Mouse (Mus musculus) left cerebral cortex, adult 9 months (tissue): ENCODE results near the gene Tst.

Experiments used
- DNase-seq, 2 experiments: peaks; one replicate each; pipeline ENCODE4 v3.0.0; 2022; ENCODE audit warnings: low spot score in 2 of 2

The Tst gene

GRCm38 (mm10) chr15:78385564-78385963 lies 20.1 kb downstream of the Tst start:
- DNase-seq = no peak

GRCm38 (mm10) chr15:78384220-78385116 lies 21.2 kb downstream of the Tst start:
- no peak for DNase-seq

- peak in 1 of 2 experiments; percentile 72 for DNase-seq
These were observed 22.1 kb downstream of the Tst start for GRCm38 (mm10) chr15:78383450-78384219.

DNA sequence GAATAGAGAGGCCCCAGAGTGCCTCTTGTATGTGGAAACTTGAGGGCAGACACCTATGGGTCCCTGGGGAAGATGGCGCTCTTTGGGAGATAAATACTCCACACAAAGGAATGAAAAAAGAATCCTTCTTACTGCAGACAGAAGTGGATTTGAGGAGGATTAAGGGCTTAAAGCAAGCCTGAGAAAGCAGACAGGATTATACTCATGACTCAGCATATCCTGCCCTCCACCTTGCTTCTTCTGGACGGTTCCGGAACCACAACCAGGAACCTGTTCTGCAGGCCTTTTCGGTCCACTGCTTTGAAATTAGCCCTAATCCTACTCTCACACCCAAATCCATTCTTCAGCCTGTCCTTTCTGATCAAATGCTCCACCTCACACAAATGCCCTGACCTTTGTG lies 23.6 kb downstream of the Tst start:
- no peak for DNase-seq

- DNase-seq = no peak
These were observed 25.0 kb downstream of the Tst start for GRCm38 (mm10) chr15:78380741-78381140.

DNA sequence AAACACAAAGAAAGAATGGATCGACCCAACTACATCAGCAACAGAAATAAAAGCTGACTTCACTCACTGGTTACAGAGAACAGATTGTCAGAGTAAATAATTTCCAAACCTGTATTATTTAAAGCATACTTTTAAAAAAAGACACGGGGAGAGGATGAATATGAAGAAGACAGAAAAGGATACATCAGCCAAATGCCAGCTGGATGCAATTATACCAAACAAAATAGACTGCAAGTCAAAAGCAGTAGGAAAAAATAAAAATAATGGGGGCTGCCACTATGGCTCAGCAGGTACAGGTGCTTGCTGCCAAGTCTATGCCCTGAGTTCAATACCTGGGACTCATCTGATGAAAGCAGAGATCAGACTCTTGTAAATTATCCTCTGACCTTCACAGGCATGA lies 25.5 kb downstream of the Tst start:
- no peak for DNase-seq

DNA sequence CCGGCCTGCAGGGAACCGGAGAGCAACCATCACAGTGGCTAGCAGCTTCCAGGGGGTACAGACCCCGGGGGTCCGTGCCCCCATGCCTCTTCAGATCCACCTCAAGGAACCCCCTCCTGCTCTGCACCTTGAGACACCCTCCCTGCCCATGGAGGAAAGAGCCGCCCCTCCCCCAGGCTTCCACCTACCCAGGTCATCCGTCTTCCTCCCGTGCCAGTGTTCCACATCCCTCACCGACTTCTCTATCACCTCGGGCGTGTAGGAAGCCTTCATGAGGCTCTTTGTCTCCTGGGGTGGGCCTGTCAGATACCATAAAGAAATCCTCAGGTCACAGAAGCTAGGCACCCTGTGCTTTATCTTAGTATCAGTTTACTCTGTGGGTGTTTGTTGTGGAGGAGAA lies 27.2 kb downstream of the Tst start:
- DNase-seq = no peak

GRCm38 (mm10) chr15:78377859-78378258 lies 27.8 kb downstream of the Tst start:
- no peak for DNase-seq

GRCm38 (mm10) chr15:78374204-78374603 lies 31.5 kb downstream of the Tst start:
- no peak for DNase-seq

- DNase-seq = no peak
These were observed 32.9 kb downstream of the Tst start for GRCm38 (mm10) chr15:78372796-78373195.

DNA sequence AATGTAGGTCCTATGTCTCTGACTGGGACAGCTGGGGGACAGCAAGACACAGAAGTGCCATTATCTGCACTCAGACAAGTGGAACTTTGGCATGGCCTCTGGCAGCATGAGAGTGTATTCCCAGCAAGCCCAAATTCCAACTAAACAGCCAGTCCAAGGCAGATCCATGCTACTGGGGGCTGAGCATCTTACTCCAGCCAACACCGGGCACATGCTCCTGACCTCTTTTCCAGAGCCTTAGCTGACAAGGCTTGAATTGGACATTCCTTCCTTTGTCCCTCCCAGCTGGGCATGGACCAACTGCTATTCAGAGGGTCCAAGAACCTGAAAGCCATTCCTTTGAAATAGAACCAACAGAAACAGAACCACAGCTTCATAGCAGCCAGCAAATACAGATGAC lies 36.1 kb downstream of the Tst start:
- peak in 1 of 2 experiments; percentile 47 for DNase-seq

DNA sequence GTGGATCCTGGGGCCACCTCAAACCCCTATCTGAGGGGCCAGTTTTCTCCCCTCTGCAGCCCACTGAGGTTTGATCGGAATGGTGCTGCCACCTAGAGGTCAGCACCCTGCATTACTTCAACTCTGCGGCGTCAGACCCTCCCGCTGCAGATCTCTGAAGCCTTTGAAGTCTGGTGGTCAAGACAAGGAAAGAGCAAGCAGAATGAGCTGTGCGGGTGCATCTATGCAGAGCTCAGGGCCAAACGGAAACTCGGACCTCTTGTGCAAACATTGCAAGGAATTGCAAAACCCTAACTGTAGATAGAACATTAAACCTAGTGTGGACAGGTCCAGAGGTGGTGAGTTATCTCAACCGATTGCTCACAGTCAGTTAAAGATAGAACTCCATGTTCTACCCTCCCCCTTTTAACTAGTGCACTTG lies 36.8 kb downstream of the Tst start:
- no peak for DNase-seq

DNA sequence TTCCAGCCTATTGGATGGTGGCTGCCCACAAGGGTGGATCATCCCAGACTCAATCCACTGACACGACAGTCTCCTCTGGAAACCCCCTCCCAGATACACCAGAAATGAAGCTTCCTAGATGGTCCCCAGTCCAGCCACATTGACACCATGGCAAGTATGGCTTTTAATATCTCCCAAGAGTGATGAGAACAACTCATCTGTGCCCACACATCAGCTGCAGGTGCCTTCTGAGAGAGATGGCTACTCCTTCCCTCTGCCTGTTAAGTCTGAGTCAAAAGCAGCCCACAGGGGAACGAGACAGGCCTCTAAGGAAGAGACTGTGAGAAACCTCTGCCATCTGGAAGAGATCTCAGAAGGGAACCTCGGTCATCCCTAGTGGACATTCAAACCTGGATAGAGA lies 37.9 kb downstream of the Tst start:
- DNase-seq = no peak

DNA sequence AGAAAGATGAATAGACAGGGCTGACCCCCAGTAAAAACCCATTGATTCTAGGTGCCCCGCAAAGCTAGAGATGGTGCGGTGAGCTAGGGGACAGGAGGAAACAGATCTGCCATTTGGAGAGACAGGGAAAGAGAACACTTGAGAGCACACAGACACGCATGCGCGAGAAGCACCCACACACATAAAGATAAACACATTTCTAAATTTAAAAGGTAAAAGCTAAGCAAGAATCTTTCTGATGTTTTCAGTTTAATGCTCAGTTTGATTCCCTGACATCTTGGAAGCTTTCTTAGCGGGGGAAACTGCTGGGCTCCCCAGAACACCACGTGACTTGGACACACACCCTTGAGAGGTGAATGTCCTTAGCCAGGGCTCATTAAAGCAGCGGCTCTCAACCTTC lies 38.8 kb downstream of the Tst start:
- peak in 1 of 2 experiments; percentile 47 for DNase-seq

GRCm38 (mm10) chr15:78365916-78366315 lies 39.8 kb downstream of the Tst start:
- DNase-seq = no peak

DNA sequence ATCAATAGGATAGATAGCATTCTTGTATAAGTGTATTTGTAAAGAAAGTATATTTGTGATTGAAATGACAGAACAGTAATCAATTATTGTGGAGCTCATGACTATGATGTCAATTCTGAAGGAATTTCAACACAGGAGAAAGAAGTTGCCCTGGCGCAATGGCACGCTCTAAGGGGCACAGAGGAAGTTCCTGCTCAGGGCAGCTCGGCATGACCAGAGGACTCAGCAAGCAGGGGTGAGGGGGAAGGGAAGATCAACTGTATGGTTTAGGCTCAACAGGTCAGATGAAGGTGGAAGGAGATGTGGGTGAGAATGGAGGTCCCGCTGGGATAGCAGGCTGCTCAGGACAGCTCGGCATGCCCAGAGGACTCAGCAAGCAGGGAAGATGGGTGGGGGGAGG lies 50.2 kb downstream of the Tst start:
- no peak for DNase-seq

DNA sequence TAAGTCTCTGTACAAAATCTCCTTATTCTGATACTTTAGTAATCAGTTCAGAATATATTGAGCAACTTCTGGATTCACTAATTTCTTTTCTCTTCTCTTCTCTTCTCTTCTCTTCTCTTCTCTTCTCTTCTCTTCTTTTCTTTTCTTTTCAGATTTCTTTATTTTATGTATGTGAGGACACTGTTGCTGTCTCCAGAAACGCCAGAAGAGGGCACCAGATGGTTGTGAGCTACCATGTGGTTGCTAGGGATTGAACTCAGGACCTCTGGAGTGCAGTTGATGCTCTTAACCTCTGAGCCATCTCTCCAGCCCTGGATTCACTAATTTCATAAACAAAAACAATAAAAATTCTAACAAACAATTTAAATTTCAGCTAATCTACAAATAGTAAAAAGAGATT lies 50.7 kb downstream of the Tst start:
- peak in 1 of 2 experiments; percentile 64 for DNase-seq

DNA sequence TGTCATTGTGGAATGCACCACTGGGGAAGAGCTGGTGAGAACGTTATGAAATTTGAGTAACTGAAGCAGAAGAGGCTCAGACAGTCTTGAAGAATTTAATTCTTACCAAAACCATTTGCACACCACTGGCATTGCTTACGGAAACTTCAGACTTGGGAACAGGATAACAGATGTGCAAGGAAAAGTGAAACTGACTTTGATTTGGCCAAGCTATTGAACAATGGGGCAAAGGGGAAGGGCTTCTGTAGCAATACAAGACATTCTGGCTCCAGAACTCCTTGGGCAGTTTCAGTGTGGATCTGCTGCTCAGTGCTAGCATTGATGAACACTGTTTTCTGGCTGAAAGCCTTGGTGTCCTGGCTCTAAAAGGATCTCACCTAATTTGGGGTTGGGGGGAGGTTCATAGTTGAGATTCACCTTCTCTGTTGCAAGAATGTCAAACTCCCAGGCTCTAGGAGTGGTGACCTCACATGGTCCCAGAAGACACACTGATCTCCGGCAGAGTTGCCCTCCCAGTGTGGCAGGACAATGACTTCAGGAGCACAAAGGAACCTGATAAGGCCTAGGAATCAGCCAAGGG lies 54.0 kb downstream of the Tst start:
- no peak for DNase-seq
